Mouse (Mus musculus) adrenal gland, adult 18-20 months (tissue): ENCODE measurements around the gene Stk32c. TPM values are rescaled to one million over a fixed set of nuclear protein-coding genes. Genes with fewer than 3 reads are reported as not detected.

Experiments used
- DNase-seq, 2 experiments: peaks; one replicate each; pipeline ENCODE4 v3.0.0; 2021 to 2022; ENCODE audit warnings: low spot score in 2 of 2
- total RNA-seq, 2 experiments: library from RNA; stranded (reverse); gene quantifications; 1 replicate in 1 of 2; 2 replicates in 1 of 2; pipeline ENCODE4 v1.2.3; 2021

Gene Stk32c
- total RNA-seq, 2 experiments from 2014 or later = 3.2 to 4.3 TPM

- peak in 1 of 2 experiments; percentile 53 for DNase-seq
Measured at GRCm38 (mm10) chr7:139208023-139208772, 4.9 kb downstream of the Stk32c start.

- no peak for DNase-seq
Measured at GRCm38 (mm10) chr7:139201209-139201608, 11.9 kb downstream of the Stk32c start.

GRCm38 (mm10) chr7:139200108-139200507 lies 13.0 kb downstream of the Stk32c start:
- DNase-seq = peak; percentile 36 to 53

GRCm38 (mm10) chr7:139197022-139197421 lies 16.1 kb downstream of the Stk32c start:
- DNase-seq = no peak

GRCm38 (mm10) chr7:139191619-139192018 lies 21.5 kb downstream of the Stk32c start:
- DNase-seq = no peak

- no peak for DNase-seq
Measured at GRCm38 (mm10) chr7:139190616-139191015, 22.5 kb downstream of the Stk32c start.

- no peak for DNase-seq
Measured at GRCm38 (mm10) chr7:139188634-139189207, 24.4 kb downstream of the Stk32c start.

- peak; percentile 78 to 83 for DNase-seq
Measured at GRCm38 (mm10) chr7:139187771-139188633, 25.1 kb downstream of the Stk32c start.

- no peak for DNase-seq
Measured at GRCm38 (mm10) chr7:139187277-139187676, 25.8 kb downstream of the Stk32c start.

- no peak for DNase-seq
Measured at GRCm38 (mm10) chr7:139186436-139186835, 26.7 kb downstream of the Stk32c start.

GRCm38 (mm10) chr7:139185971-139186370 lies 27.1 kb downstream of the Stk32c start:
- DNase-seq = no peak

GRCm38 (mm10) chr7:139184846-139185245 lies 28.3 kb downstream of the Stk32c start:
- DNase-seq = no peak

GRCm38 (mm10) chr7:139184396-139184795 lies 28.7 kb downstream of the Stk32c start:
- no peak for DNase-seq

GRCm38 (mm10) chr7:139180058-139180457 lies 33.0 kb downstream of the Stk32c start:
- no peak for DNase-seq

GRCm38 (mm10) chr7:139179299-139179698 lies 33.8 kb downstream of the Stk32c start:
- DNase-seq = no peak

GRCm38 (mm10) chr7:139169143-139169542 lies 44.0 kb downstream of the Stk32c start:
- DNase-seq = no peak

GRCm38 (mm10) chr7:139164410-139164809 lies 48.7 kb downstream of the Stk32c start:
- DNase-seq = no peak

GRCm38 (mm10) chr7:139158956-139159355 lies 54.2 kb downstream of the Stk32c start:
- no peak for DNase-seq

- no peak for DNase-seq
Measured at GRCm38 (mm10) chr7:139158549-139158948, 54.6 kb downstream of the Stk32c start.

GRCm38 (mm10) chr7:139157541-139157940 lies 55.6 kb downstream of the Stk32c start:
- DNase-seq = no peak

GRCm38 (mm10) chr7:139156341-139157058 lies 56.6 kb downstream of the Stk32c start:
- DNase-seq = no peak
